Mouse (Mus musculus): Measurements from ENCODE around the gene Gal3st2b.
"Not testable (repeated sequence)": the region's sequence is repeated elsewhere in the genome, so short reads cannot be mapped to it uniquely, and the experiment has no call there.

Gal3st2b gene

GRCm38 (mm10) chr1:93980932-93981331 is 62.8 kb downstream of the Gal3st2b start:
- DNase-seq: not testable (repeated sequence)

- no peak for DNase-seq
Measured at GRCm38 (mm10) chr1:93986167-93986566, 68.1 kb downstream of the Gal3st2b start.

- DNase-seq: no peak
Measured at GRCm38 (mm10) chr1:93988786-93989185, 70.7 kb downstream of the Gal3st2b start.

- not testable (repeated sequence) for DNase-seq
Measured at GRCm38 (mm10) chr1:93990209-93990608, 72.1 kb downstream of the Gal3st2b start, which contains the start of gene Gal3st2c. Gene Gal3st2c (plus strand): TSS chr1:93990509.

- not testable (repeated sequence) for DNase-seq
Measured at GRCm38 (mm10) chr1:93991068-93991467, 73.0 kb downstream of the Gal3st2b start.

GRCm38 (mm10) chr1:93991491-93991890 is 73.4 kb downstream of the Gal3st2b start:
- not testable (repeated sequence) for DNase-seq

Measured in right cerebral cortex, postnatal 4 days (tissue).